Mouse (Mus musculus) liver, adult 2 months (tissue): ENCODE data around the gene Olfr645.

ENCODE experiments used
- CTCF ChIP-seq: fragments of 200-500 bp; IDR thresholded peaks from 2 replicates; pipeline ENCODE4 v1.5.1; 2011; ENCODE audit warnings: low read depth, low read length, control low read depth
- POLR2A ChIP-seq: fragments of 200-500 bp; IDR thresholded peaks from 2 replicates; pipeline ENCODE4 v1.6.1; 2011; ENCODE audit warnings: low read length, control low read depth; ENCODE audit not compliant: insufficient read depth; ENCODE audit errors: extremely low read depth

- TF ChIP-seq CTCF, result no peak
- TF ChIP-seq POLR2A, result no peak
Observed at GRCm38 (mm10) chr7:104104757-104104972, 19.4 kb upstream of the Olfr645 start, which contains the start of gene Olfr646.
